Mouse (Mus musculus) spleen, adult 2 months (tissue): ENCODE measurements around the gene Rybp. TPM values are rescaled to one million over a fixed set of nuclear protein-coding genes. Genes with fewer than 3 reads are reported as not detected.

Experiments
- DNase-seq, 2 experiments: peaks; one replicate each; pipeline versions ENCODE4 v3.0.0 to v3.0.0-alpha.2; 2012 to 2021; ENCODE audit warnings: low spot score in 2 of 2, low read depth in 1 of 2
- H3K27ac ChIP-seq: fragments of 200-500 bp; 2 replicates; pipeline ENCODE4 v1.5.1; 2012; ENCODE audit warnings: low read length, inconsistent platforms; ENCODE audit not compliant: insufficient read depth
- H3K27me3 ChIP-seq: fragments of 200-500 bp; 2 replicates; pipeline ENCODE4 v1.6.1; 2012; ENCODE audit warnings: mild to moderate bottlenecking, moderate library complexity, low read length, inconsistent platforms; ENCODE audit not compliant: control insufficient read depth, insufficient read depth
- H3K36me3 ChIP-seq: fragments of 200-500 bp; 2 replicates; pipeline ENCODE4 v1.6.1; 2012; ENCODE audit warnings: mild to moderate bottlenecking, low read length, inconsistent platforms; ENCODE audit not compliant: control insufficient read depth, insufficient read depth
- H3K4me1 ChIP-seq: fragments of 200-500 bp; 2 replicates; pipeline ENCODE4 v1.6.1; 2011; ENCODE audit warnings: inconsistent platforms; ENCODE audit not compliant: control insufficient read depth, insufficient read depth, insufficient read length
- H3K4me3 ChIP-seq: fragments of 200-500 bp; 2 replicates; pipeline ENCODE4 v1.5.1; 2011; ENCODE audit warnings: mild to moderate bottlenecking, inconsistent platforms; ENCODE audit not compliant: insufficient read depth, insufficient read length; ENCODE audit errors: extremely low read depth
- CTCF ChIP-seq: fragments of 200-500 bp; IDR thresholded peaks from 2 replicates; pipeline ENCODE4 v1.5.1; 2011; ENCODE audit warnings: mild to moderate bottlenecking, inconsistent platforms; ENCODE audit not compliant: insufficient read depth, insufficient read length, insufficient replicate concordance; ENCODE audit errors: extremely low read depth
- POLR2A ChIP-seq: fragments of 200-500 bp; IDR thresholded peaks from 2 replicates; pipeline ENCODE4 v1.6.1; 2011; ENCODE audit warnings: low read depth, low read length, inconsistent platforms
- WGBS: fragments of 180-500 bp; shearing (Covaris S2); methylation state at CpG from one replicate; pipeline ENCODE4 v1.1.7; 2018; 5-methylcytosine and 5-hydroxymethylcytosine counted together
- polyA plus RNA-seq: library from polyadenylated mRNA; depleted of rRNA; stranded (reverse); fragments of >200 nt; gene quantifications from 2 replicates; pipeline ENCODE4 v1.2.3, GENCODE M21; 2012

Gene Rybp
- polyA plus RNA-seq, 1 experiment, result 12.2 TPM

DNA sequence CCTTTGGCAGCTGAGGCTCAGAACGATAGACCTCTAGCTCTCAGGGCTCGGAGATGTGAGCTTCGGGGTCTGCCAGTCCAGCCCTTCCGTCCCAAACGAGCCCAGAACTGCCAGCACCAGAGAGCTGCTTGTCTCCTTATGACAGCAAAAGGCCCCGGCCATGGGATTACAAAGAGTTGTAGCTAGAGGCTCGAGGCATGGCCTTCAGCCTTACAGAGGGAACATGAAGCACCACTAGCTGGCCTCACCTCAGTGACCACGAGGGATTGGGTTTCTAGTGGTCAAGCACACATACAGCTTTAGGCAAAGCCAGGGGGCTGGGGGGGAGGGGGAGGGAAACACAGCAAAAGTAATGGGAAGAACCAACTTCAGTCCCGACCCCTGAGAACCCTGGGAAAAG is 43.8 kb upstream of the Rybp start:
- WGBS, result 84% methylated on average over 9 of the region's 9 CpGs
- Histone ChIP-seq H3K4me1 (no peaks in the 10 kb centered on the region), H3K27ac (no peak overlapping the region), H3K27me3 (no peaks in the 10 kb centered on the region), H3K4me3 (no peak overlapping the region), H3K36me3 (no peaks in the 10 kb centered on the region)
- no peak for DNase-seq
- no peak for TF ChIP-seq POLR2A
- TF ChIP-seq CTCF, result no peak

GRCm38 (mm10) chr6:100329542-100329941 is 42.3 kb upstream of the Rybp start:
- TF ChIP-seq CTCF, result no peak
- no peak for TF ChIP-seq POLR2A
- 85% methylated on average over 4 of the region's 4 CpGs for WGBS
- no peak for DNase-seq
- H3K4me1 ChIP-seq, result no peaks in the 10 kb centered on the region
- no peak overlapping the region for H3K27ac ChIP-seq
- no peaks in the 10 kb centered on the region for H3K27me3 ChIP-seq
- no peaks in the 10 kb centered on the region for H3K36me3 ChIP-seq
- no peak overlapping the region for H3K4me3 ChIP-seq

DNA sequence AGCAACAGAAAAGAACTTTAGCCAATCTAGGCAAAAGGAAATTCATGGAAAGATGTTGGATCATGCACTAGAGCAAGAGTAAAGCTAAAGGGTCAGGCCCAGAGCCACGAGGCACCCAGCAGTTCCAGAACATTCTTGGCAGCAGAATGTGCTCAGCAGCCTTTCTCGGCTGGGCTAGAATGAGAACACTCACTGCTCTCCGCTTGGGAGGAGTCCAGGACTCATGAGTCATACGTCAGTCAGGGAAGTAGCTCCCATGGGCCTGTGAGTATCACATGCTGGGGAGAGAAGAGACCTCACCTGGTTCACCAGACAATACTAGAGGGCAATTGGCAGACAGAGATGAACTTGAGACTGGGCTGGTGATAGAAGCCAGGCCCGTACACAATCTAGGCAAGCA is 39.8 kb upstream of the Rybp start:
- DNase-seq, result no peak
- TF ChIP-seq CTCF (no peak), POLR2A (no peak)
- WGBS, result 74% methylated on average over 5 of the region's 5 CpGs

DNA sequence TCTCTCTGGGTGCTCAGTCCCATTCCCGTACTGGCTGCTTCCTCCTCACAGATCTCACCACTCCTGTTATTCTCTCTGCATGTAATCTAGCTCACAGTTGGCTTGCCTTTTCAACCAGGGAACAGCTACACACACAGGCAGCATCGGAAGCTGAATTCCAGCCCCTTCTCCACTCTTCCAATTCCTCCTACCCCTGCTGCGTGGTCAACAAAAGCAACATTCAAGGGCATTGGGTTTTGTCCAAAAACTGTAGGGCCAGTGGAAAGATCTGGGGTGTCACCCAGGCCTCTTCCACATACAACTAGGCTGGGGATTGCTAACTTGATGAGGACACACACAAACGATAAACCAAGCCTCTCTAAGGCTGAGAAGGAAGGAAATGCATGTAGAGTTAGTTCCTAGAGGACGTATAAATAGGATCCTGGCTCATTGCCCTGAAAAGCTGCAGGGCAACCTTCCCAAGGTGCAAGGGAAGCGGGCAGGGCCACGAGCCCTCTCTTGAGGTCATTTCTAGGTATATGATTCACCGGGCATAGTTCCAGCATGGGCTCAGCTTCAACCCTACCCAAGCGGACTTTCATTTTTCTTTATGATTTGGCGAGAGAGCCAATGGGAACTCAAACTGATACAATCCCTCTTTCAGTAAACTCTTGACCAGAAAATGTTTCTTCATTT is 36.6 kb upstream of the Rybp start:
- Histone ChIP-seq H3K4me3 (no peak overlapping the region), H3K27me3 (0 out of 2 replicates have a peak, but pooled peaks cover 1% of the 10 kb centered on the region), H3K36me3 (no peaks in the 10 kb centered on the region), H3K27ac (no peak overlapping the region), H3K4me1 (no peaks in the 10 kb centered on the region)
- no peak for DNase-seq
- 54% methylated on average over 10 of the region's 10 CpGs for WGBS
- TF ChIP-seq CTCF, result no peak
- no peak for TF ChIP-seq POLR2A

More for the DNA sequence above, 39.8 kb upstream of the Rybp start:
- Histone ChIP-seq H3K4me3 (no peak overlapping the region), H3K27ac (no peak overlapping the region), H3K4me1 (no peaks in the 10 kb centered on the region), H3K27me3 (0 out of 2 replicates have a peak, but pooled peaks cover 1% of the 10 kb centered on the region), H3K36me3 (no peaks in the 10 kb centered on the region)

DNA sequence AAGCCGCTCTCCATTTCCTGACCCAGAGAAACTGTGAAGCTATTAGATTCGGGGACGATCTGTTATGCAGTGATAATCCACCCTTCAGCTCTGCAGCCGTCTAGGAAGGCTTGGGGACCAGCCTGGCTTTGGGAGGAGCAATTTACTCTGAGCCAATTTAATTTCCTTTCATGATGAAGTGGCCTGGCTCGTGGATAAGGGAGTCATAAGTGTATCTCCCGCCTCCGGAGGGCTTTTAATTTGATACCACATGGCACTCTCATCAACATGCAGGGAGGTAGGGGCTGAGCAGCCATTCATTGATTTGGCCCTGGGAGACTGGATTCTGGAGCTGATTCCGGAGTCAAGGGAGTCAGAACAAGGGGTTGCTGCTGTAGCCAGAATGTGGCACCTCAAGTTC is 35.3 kb upstream of the Rybp start:
- Histone ChIP-seq H3K27me3 (0 out of 2 replicates have a peak, but pooled peaks cover 1% of the 10 kb centered on the region), H3K36me3 (no peaks in the 10 kb centered on the region), H3K27ac (no peak overlapping the region), H3K4me1 (no peaks in the 10 kb centered on the region), H3K4me3 (no peak overlapping the region)
- no peak for DNase-seq
- WGBS, result 83% methylated on average over 8 of the region's 8 CpGs
- TF ChIP-seq POLR2A (no peak), CTCF (no peak)

- Histone ChIP-seq H3K4me1 (no peaks in the 10 kb centered on the region), H3K27ac (no peak overlapping the region), H3K4me3 (no peak overlapping the region)
Measured at GRCm38 (mm10) chr6:100322145-100322544, 34.9 kb upstream of the Rybp start.

GRCm38 (mm10) chr6:100314201-100314600 is 26.9 kb upstream of the Rybp start:
- H3K4me3 ChIP-seq, result no peak overlapping the region
- DNase-seq, result no peak
- H3K27me3 ChIP-seq, result no peaks in the 10 kb centered on the region
- H3K36me3 ChIP-seq, result no peaks in the 10 kb centered on the region
- no peaks in the 10 kb centered on the region for H3K4me1 ChIP-seq
- 14% methylated on average over 8 of the region's 8 CpGs for WGBS
- H3K27ac ChIP-seq, result no peak overlapping the region
- no peak for TF ChIP-seq CTCF
- TF ChIP-seq POLR2A, result no peak

More at GRCm38 (mm10) chr6:100322145-100322544, 34.9 kb upstream of the Rybp start:
- H3K27me3 ChIP-seq, result 0 out of 2 replicates have a peak, but pooled peaks cover 1% of the 10 kb centered on the region
- no peaks in the 10 kb centered on the region for H3K36me3 ChIP-seq
- TF ChIP-seq CTCF (no peak), POLR2A (no peak)
- DNase-seq, result no peak
- 85% methylated on average over 5 of the region's 5 CpGs for WGBS
